Mouse (Mus musculus) mature B cell (primary cell): ENCODE data around the gene Dlat.

ENCODE experiments used
- in situ Hi-C: fragments of 300-500 bp; cut with MboI; formaldehyde crosslinking; loops from 2 replicates; pipeline ENCODE4 v1.14.3; 2019

Gene Dlat

GRCm38 (mm10) chr9:50659392-50660217 lies at the start of gene Dlat:
Gene Dlat (minus strand): TSS chr9:50659780.
- in situ Hi-C loops: no loop called here

DNA sequence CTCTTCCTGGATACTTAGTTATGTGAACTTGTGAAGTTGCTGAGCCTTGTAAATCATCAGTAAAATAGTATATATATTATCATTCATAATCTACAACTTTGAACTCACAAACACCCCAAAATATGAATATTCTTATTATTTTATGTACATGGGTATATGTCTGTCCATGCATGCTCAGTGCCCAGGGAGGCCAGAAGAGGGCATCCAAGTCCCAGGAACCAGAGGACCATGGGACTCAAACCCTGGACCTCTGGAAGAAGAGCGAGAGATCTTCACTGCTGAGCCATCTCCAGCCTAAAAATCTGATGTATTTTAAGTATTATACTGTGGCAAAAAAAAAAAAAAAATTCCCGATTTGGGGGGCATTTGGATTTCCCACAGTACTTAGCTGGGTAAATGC lies 49.5 kb upstream of the Dlat start:
- in situ Hi-C loops: no loop called here

DNA sequence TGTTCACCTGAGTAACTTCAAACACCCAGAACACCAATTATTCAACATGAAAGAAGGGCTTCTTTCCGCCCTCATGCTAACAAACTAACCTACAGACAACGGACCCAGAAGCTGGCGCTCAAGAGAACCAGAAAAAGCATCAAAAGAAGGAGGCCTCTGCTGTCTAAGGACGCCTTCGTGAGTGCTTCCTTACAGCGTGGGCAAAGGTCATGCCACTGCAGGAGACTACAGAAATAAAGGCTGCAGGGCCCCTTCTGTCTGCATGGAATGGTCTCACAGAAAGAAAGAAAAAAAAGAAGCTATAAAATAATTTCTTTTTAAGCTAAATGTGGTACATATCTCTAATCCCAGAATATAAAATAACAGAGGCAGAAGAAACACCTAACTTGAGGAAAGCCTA lies 45.3 kb upstream of the Dlat start:
- in situ Hi-C loops: no loop called here

- in situ Hi-C loops: no loop called here
Observed at GRCm38 (mm10) chr9:50700921-50701691, 41.5 kb upstream of the Dlat start.

DNA sequence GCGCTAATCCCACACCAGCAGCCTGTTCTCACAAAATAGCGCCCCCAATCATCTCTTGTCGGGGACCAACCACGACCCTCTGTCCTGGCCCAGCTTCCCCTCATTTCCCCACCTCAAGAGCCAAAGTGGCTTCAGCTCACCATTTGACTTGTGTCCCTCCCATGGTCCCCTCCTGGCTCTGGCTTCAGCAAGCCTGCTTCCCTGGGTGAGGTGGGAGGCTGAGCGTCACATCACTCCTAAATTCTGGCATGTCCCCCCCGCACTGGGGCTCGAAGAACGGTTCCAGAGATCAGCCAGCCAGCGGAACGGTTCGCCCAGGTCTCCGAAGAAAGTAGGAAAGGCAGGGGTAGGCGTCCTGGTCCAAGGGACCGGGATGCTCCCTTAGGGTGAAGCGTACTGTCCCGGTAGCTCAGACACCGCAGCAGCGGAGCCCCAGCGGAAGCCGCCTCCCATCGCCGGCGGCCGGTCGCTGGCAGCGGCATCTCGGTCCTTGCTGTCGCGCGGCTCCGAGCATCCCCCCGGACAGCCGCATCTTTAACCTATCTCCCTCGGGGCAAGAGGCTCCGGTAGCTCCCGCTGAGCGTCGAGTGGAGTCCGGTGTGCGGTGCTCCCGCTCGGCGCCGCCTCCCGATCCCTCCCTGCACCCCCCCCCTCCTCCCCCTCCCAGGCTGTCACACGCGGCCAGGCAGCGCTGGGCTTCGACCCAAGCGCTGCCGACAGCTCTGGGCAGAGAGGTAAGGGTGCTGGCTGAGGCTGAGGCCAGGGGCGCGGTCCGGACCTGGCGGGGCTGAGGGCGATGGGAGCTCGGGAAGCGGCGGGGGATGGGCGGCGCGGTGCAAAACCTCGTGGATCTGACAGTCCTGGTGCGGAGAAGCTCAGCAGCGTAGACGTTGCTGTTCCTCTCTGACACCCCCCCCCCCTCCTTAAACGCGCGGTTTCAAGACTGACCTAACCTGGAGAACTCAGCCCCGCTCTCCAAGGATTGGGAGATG lies 39.1 kb upstream of the Dlat start:
- in situ Hi-C loops: no loop called here

DNA sequence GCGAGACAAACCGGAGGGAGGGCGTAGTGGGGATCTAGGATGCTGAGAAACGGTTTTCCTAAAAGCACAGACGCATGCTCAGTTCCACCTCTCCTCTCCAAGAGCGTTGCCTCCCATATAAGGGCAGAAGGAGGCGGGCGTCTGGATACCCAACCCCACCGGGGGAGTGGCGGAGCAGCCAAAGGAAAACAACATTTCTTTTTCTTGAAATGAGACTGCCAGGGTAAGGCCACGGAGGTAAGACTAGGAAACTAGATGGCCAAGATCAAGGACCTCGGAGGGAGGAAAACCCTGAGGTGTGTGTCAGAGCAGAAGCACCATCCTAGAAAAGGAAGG lies 38.1 kb upstream of the Dlat start:
- in situ Hi-C loops: no loop called here

- in situ Hi-C loops: no loop called here
Observed at GRCm38 (mm10) chr9:50696851-50697705, 37.5 kb upstream of the Dlat start.

DNA sequence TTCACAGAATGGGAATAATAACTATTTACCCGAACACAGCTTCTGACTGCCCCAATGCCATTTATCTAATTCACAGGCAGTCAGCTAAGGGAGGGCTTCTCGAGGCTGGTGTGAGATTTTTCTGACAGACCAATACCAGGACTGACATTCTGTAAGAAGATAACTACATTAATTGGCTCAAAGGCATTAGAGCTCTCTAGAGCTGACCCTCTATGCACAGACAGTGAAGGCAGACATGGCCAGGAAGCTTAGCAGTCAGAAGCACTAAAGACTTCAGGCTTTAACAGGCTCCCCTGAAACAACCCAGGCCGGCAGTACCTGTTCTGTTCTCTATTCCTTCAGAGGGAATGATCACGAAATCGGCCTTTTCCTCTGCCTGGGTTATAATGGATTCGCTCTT lies 35.6 kb upstream of the Dlat start:
- in situ Hi-C loops: no loop called here

DNA sequence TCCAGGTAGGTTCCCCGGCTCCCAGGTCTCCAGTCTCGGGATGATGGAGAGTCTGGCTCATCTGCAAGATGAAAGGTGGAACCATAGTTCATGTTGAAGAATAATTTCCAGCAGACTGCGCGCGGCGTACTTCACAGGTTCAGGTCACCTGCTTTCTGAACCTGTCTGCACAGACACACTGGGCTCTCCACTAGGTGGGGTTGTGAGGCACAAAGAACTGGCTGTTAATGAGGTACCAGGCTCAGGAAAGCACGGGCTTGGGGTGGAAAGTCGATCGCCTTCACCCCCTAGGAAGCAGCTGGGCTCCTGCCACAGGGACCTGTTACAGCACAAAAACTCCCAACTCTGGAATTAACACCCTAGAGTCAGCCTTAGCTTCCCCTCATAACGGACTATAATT lies 34.1 kb upstream of the Dlat start:
- in situ Hi-C loops: no loop called here

GRCm38 (mm10) chr9:50692626-50693580 lies 33.3 kb upstream of the Dlat start:
- in situ Hi-C loops: no loop called here

DNA sequence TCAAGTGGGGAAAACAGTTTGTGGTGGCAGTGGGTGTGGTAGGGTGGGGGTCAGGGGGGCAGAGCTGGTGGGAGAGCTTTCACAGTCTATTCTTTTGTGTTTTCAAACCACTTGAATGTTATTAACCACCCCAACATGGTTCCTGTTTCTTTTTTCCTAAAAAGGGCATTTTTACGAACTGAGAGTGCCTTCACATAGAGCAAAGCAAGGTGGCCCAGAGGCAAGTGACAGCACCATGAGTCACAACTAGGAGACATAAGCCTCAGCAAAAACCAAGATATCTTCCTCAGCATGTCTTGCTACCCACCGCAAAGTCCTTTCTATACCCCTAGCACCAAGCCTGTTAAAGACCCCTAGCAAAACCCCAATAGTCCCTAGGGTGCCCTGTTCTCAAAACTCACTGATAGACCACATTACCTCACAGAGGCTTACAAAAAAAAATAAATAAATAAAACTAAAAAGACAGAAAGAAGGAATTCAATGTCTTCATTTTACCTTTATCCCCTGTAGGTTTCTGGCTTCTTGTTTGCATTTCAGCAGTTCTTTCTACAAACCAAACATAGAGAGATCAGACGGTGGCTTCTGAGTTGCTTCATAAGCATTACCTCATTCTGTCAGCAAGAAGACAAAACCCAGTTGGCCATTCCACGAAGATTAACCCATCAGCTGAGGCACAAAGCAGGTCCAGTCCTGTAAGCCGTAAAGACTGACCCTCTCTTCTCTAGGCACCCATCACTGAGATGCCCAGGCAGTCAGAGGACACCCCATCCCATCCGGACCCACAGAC lies 27.5 kb upstream of the Dlat start:
- in situ Hi-C loops: no loop called here

DNA sequence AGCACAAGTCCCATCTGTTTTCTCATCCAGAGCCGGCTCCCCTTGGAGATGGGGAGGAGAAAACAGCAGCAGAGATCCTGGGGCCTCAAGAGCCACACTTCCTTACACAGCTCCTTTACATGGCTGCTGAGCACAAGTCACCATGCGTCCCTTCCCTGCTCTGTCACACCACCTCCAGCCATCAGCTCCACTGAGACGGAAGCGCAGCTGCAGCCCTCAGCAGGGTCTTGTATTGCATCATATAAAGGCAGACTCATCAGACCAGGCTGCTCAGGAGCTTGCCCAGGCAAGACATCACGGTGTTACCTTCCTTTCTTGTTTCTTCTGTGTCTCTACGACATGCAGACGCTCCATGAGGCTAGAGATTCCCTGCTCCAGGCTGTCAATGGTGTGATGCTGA lies 22.1 kb upstream of the Dlat start:
- in situ Hi-C loops: no loop called here

DNA sequence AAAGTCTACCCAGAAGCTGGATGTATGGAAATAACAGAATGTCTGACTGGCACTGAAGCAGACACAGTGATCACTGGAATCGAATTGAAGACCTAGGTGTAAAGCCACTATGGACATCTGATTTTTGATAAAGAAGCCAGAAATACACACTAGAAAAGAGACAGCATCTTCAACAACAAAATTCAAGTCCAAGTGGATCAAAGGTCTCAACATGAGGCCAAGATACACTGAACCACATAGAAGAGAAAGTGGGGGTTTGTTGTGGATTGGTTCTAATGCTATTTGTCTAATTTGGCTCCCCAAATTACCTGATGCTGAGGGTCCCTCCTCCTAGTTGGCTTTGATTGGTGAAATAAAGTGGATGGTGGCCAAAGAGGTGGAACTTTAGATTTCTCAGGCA lies 19.8 kb upstream of the Dlat start:
- in situ Hi-C loops: loop anchor here (10.0 kb wide), 1 partner anchor 215 kb away; no protein-coding TSS in a partner anchor

- in situ Hi-C loops: loop anchor here (10.0 kb wide), 1 partner anchor 210 kb away; no protein-coding TSS in a partner anchor
Observed at GRCm38 (mm10) chr9:50674771-50675170, 15.2 kb upstream of the Dlat start.

- in situ Hi-C loops: loop anchor here (10.0 kb wide), 1 partner anchor 206 kb away; no protein-coding TSS in a partner anchor
Observed at GRCm38 (mm10) chr9:50670690-50671089, 11.1 kb upstream of the Dlat start.

DNA sequence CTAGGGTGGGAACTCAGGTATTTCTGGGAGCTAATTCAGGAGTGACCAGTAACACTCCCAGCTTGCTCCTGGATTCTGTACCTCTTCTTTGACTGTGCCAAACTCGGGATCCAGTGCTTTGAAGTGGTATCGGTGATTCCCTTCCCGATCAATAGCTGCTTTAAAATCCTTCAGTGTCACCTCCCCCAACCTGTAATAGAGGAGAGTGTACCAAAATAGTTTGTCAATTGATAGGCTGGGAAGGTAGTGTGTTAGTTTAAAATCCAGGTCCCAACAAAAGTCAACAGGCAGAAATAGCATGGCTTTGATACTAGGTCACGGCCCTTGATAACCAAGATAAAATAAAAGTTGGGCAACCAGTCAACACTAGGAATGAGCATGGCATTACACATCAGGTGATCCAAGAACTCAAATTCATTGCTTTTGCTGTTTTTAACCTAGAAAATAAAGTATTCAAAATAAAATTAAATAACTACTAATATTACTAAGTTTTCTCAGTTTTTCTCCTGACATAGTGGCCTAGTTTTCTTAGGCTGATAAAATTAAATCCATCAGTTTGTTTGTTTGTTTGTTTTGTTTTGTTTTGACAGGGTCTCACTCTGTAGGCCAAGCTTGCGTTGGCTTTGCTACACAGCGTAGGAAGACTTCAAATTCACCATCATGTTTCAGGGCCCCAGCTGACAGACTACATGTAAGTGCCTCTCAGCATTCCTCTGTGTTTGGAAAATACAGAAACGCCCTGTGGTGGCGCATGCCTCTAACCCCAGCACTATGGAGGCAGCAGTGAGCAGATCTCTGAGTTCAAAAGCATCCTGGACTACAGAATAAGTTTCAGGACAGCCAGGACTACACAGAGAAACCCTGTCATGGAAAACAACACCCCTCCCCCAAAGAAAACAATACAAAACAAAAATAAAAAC lies 8.3 kb upstream of the Dlat start:
- in situ Hi-C loops: no loop called here

- in situ Hi-C loops: no loop called here
Observed at GRCm38 (mm10) chr9:50666442-50666841, 6.9 kb upstream of the Dlat start.

DNA sequence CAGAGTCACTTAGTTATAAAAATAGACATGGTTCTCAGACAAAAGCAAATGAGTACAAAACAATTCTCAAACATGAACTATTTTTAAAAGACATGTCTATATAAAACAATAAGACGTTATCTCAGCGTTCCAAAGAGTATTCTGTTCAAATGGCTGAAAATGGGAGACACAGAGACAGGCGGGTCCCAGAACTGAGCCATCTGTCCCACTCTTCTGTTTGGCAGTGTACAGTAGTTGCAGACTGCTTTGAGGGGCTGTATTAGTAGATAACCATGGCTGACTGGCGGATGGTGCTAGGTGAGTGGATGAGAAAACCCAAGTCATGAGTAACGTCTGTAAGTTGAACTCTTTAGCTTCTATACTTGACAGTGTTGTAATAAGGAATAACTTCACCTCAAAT lies 5.2 kb upstream of the Dlat start:
- in situ Hi-C loops: no loop called here
